Mouse (Mus musculus): Measurements from ENCODE around the gene Gins2. TPM values are rescaled to one million over a fixed set of nuclear protein-coding genes. Genes with fewer than 3 reads are reported as not detected.
A peak's percentile ranks its signal among the peaks of the same experiment; 100 is the strongest.

The Gins2 gene
- polyA plus RNA-seq, 1 experiment from 2014 or later, result 84.8 TPM

GRCm38 (mm10) chr8:120620441-120620840, 31.3 kb upstream of the Gins2 start:
- H3K4me2 ChIP-seq (replicated peaks), result no peak overlapping the region
- no peak for ATAC-seq (ENCODE audit: low FRiP score, low read depth)
- no peak overlapping the region for H3K9ac ChIP-seq (replicated peaks)
- H3K27ac ChIP-seq (replicated peaks), result no peak overlapping the region
- WGBS, result 47% methylated on average over 7 of the region's 7 CpGs
- no peaks in the 10 kb centered on the region for H3K36me3 ChIP-seq
- 0 out of 2 replicates have a peak, but pooled peaks cover 5% of the 10 kb centered on the region for H3K27me3 ChIP-seq
- H3K4me3 ChIP-seq, result no peak overlapping the region
- no peaks in the 10 kb centered on the region for H3K9me3 ChIP-seq
- peaks cover 39% of the 10 kb centered on the region for H3K4me1 ChIP-seq

GRCm38 (mm10) chr8:120619235-120620180, 30.4 kb upstream of the Gins2 start:
- Histone ChIP-seq H3K4me2 (replicated peaks) (no peak overlapping the region), H3K36me3 (no peaks in the 10 kb centered on the region), H3K4me3 (no peak overlapping the region), H3K4me1 (peaks cover 39% of the 10 kb centered on the region), H3K27ac (replicated peaks) (no peak overlapping the region), H3K9ac (replicated peaks) (no peak overlapping the region), H3K27me3 (0 out of 2 replicates have a peak, but pooled peaks cover 5% of the 10 kb centered on the region), H3K9me3 (no peaks in the 10 kb centered on the region)
- WGBS, result 77% methylated on average over 11 of the region's 11 CpGs
- no peak for ATAC-seq (ENCODE audit: low FRiP score, low read depth)

- 0 out of 2 replicates have a peak, but pooled peaks cover 5% of the 10 kb centered on the region for H3K27me3 ChIP-seq
- no peak overlapping the region for H3K4me3 ChIP-seq
- H3K9me3 ChIP-seq, result no peaks in the 10 kb centered on the region
- H3K27ac ChIP-seq (replicated peaks), result peak overlapping the region; percentile 76
- H3K36me3 ChIP-seq, result no peaks in the 10 kb centered on the region
- peak; percentile 64 for ATAC-seq (ENCODE audit: low FRiP score, low read depth)
- H3K9ac ChIP-seq (replicated peaks), result peak overlapping the region; percentile 43; the same call in 1 of the 2 replicates
- H3K4me1 ChIP-seq, result peaks cover 39% of the 10 kb centered on the region
- under 1% methylated on average over 6 of the region's 6 CpGs for WGBS
- H3K4me2 ChIP-seq (replicated peaks), result peak overlapping the region; percentile 32; the same call in 1 of the 2 replicates
Measured at GRCm38 (mm10) chr8:120618110-120618509, 29.0 kb upstream of the Gins2 start.

GRCm38 (mm10) chr8:120616663-120617626, 27.8 kb upstream of the Gins2 start:
- peak overlapping the region; percentile 9; the same call in 1 of the 2 replicates for H3K4me2 ChIP-seq (replicated peaks)
- H3K27me3 ChIP-seq, result 0 out of 2 replicates have a peak, but pooled peaks cover 2% of the 10 kb centered on the region
- peak overlapping the region; percentile 83 for H3K27ac ChIP-seq (replicated peaks)
- ATAC-seq (ENCODE audit: low FRiP score, low read depth), result peak; percentile 81
- H3K9me3 ChIP-seq, result no peaks in the 10 kb centered on the region
- peaks cover 37% of the 10 kb centered on the region for H3K4me1 ChIP-seq
- H3K36me3 ChIP-seq, result no peaks in the 10 kb centered on the region
- 12% methylated on average over 7 of the region's 8 CpGs for WGBS
- no peak overlapping the region for H3K4me3 ChIP-seq
- peak overlapping the region; percentile 21; the same call in 1 of the 2 replicates for H3K9ac ChIP-seq (replicated peaks)

- Histone ChIP-seq H3K9ac (replicated peaks) (no peak overlapping the region), H3K27ac (replicated peaks) (no peak overlapping the region), H3K36me3 (no peaks in the 10 kb centered on the region), H3K27me3 (0 out of 2 replicates have a peak, but pooled peaks cover 3% of the 10 kb centered on the region), H3K4me1 (peaks cover 30% of the 10 kb centered on the region), H3K9me3 (no peaks in the 10 kb centered on the region), H3K4me3 (no peak overlapping the region), H3K4me2 (replicated peaks) (no peak overlapping the region)
- 90% methylated on average over 3 of the region's 3 CpGs for WGBS
- no peak for ATAC-seq (ENCODE audit: low FRiP score, low read depth)
Measured at GRCm38 (mm10) chr8:120614491-120614890, 25.4 kb upstream of the Gins2 start.

- Histone ChIP-seq H3K4me2 (replicated peaks) (no peak overlapping the region), H3K36me3 (0 out of 2 replicates have a peak, but pooled peaks cover 2% of the 10 kb centered on the region), H3K9me3 (no peaks in the 10 kb centered on the region), H3K4me3 (no peak overlapping the region), H3K27ac (replicated peaks) (no peak overlapping the region), H3K9ac (replicated peaks) (no peak overlapping the region), H3K27me3 (0 out of 2 replicates have a peak, but pooled peaks cover 3% of the 10 kb centered on the region), H3K4me1 (0 out of 2 replicates have a peak, but pooled peaks cover 5% of the 10 kb centered on the region)
- 94% methylated on average over 6 of the region's 6 CpGs for WGBS
- ATAC-seq (ENCODE audit: low FRiP score, low read depth), result no peak
Measured at GRCm38 (mm10) chr8:120610824-120611223, 21.7 kb upstream of the Gins2 start.

- H3K4me3 ChIP-seq, result no peak overlapping the region
- ATAC-seq (ENCODE audit: low FRiP score, low read depth), result no peak; the same call in 1 of the 2 replicates
- WGBS, result 14% methylated on average over 7 of the region's 7 CpGs
- H3K27ac ChIP-seq (replicated peaks), result no peak overlapping the region
- 0 out of 2 replicates have a peak, but pooled peaks cover 3% of the 10 kb centered on the region for H3K27me3 ChIP-seq
- peaks cover 7% of the 10 kb centered on the region for H3K4me1 ChIP-seq
- H3K4me2 ChIP-seq (replicated peaks), result no peak overlapping the region
- H3K9me3 ChIP-seq, result no peaks in the 10 kb centered on the region
- H3K9ac ChIP-seq (replicated peaks), result no peak overlapping the region
- 0 out of 2 replicates have a peak, but pooled peaks cover 2% of the 10 kb centered on the region for H3K36me3 ChIP-seq
Measured at GRCm38 (mm10) chr8:120607885-120608284, 18.8 kb upstream of the Gins2 start.

- 0 out of 2 replicates have a peak, but pooled peaks have one; percentile 50 for ATAC-seq (ENCODE audit: low FRiP score, low read depth)
- no peak overlapping the region for H3K9ac ChIP-seq (replicated peaks)
- 0 out of 2 replicates have a peak, but pooled peaks cover 2% of the 10 kb centered on the region for H3K36me3 ChIP-seq
- H3K27ac ChIP-seq (replicated peaks), result no peak overlapping the region
- no peak overlapping the region for H3K4me3 ChIP-seq
- no peak overlapping the region for H3K4me2 ChIP-seq (replicated peaks)
- H3K27me3 ChIP-seq, result 0 out of 2 replicates have a peak, but pooled peaks cover 3% of the 10 kb centered on the region
- H3K9me3 ChIP-seq, result no peaks in the 10 kb centered on the region
- H3K4me1 ChIP-seq, result peaks cover 12% of the 10 kb centered on the region
- WGBS, result 84% methylated on average over 9 of the region's 9 CpGs
Measured at GRCm38 (mm10) chr8:120607460-120607859, 18.4 kb upstream of the Gins2 start.

- H3K9ac ChIP-seq (replicated peaks), result no peak overlapping the region
- 32% methylated on average over 6 of the region's 6 CpGs for WGBS
- ATAC-seq (ENCODE audit: low FRiP score, low read depth), result peak; percentile 60; the same call in 1 of the 2 replicates
- 0 out of 2 replicates have a peak, but pooled peaks cover 2% of the 10 kb centered on the region for H3K36me3 ChIP-seq
- H3K4me1 ChIP-seq, result peaks cover 22% of the 10 kb centered on the region
- no peak overlapping the region for H3K4me3 ChIP-seq
- no peak overlapping the region for H3K4me2 ChIP-seq (replicated peaks)
- H3K27me3 ChIP-seq, result peaks cover 16% of the 10 kb centered on the region
- H3K27ac ChIP-seq (replicated peaks), result peak overlapping the region; percentile 27
- H3K9me3 ChIP-seq, result peaks cover 2% of the 10 kb centered on the region; the same call in 1 of the 2 replicates
Measured at GRCm38 (mm10) chr8:120602672-120603071, 13.6 kb upstream of the Gins2 start.

- Histone ChIP-seq H3K9ac (replicated peaks) (no peak overlapping the region), H3K4me3 (no peak overlapping the region), H3K27ac (replicated peaks) (no peak overlapping the region), H3K4me2 (replicated peaks) (no peak overlapping the region), H3K4me1 (peaks cover 19% of the 10 kb centered on the region), H3K27me3 (peaks cover 20% of the 10 kb centered on the region), H3K36me3 (no peaks in the 10 kb centered on the region), H3K9me3 (peaks cover 2% of the 10 kb centered on the region; the same call in 1 of the 2 replicates)
- 50% methylated on average over 7 of the region's 7 CpGs for WGBS
- ATAC-seq (ENCODE audit: low FRiP score, low read depth), result no peak
Measured at GRCm38 (mm10) chr8:120599504-120599903, 10.4 kb upstream of the Gins2 start.

GRCm38 (mm10) chr8:120598579-120598978, 9.5 kb upstream of the Gins2 start:
- Histone ChIP-seq H3K4me2 (replicated peaks) (0 out of 2 replicates have a peak overlapping the region, but pooled peaks have one; percentile 13), H3K27me3 (peaks cover 20% of the 10 kb centered on the region), H3K9ac (replicated peaks) (no peak overlapping the region), H3K9me3 (peaks cover 2% of the 10 kb centered on the region; the same call in 1 of the 2 replicates), H3K27ac (replicated peaks) (no peak overlapping the region), H3K4me3 (no peak overlapping the region), H3K4me1 (peaks cover 19% of the 10 kb centered on the region), H3K36me3 (no peaks in the 10 kb centered on the region)
- no peak for ATAC-seq (ENCODE audit: low FRiP score, low read depth)
- 41% methylated on average over 24 of the region's 24 CpGs for WGBS

Data from midbrain, embryonic 12.5 days (tissue).